Mouse (Mus musculus): Measurements from ENCODE around the gene Pdgfc. TPM values are rescaled to one million over a fixed set of nuclear protein-coding genes. Genes with fewer than 3 reads are reported as not detected.
"Not testable (repeated sequence)": the region's sequence is repeated elsewhere in the genome, so short reads cannot be mapped to it uniquely, and the experiment has no call there.

Gene Pdgfc
- polyA plus RNA-seq, 1 experiment: 23.9 TPM

DNA sequence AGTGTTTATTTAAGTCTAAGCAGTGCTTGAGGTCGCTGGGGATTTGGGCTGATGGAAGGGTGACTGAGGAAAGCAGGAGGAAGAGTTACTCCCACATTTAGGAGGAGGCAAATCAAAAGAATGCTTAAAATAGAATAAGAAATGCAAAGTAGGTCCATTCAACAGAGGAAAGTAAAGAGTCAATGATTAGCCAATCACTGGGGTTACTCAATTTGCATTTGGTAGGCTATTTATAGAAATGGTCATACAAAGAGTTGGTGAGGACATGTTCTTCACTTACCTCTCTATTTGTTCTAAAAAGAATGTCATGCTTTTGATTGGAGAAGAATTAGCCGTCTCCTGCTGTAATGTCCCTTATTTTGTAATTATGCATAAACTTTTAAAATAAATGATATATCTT is 90.8 kb downstream of the Pdgfc start:
- no peaks in the 10 kb centered on the region for H3K27me3 ChIP-seq (ENCODE audit: control insufficient read depth, insufficient read depth, insufficient read length)
- no peak overlapping the region for H3ac ChIP-seq (ENCODE audit: control insufficient read depth, insufficient read length)
- peaks cover 85% of the 10 kb centered on the region for H3K79me2 ChIP-seq (ENCODE audit: control insufficient read depth, insufficient read depth)
- no peak overlapping the region for H3K4me2 ChIP-seq (ENCODE audit: low read depth)
- TF ChIP-seq SRF (IDR thresholded peaks at IDR 0.05; ENCODE audit: control insufficient read depth, insufficient read length, low read depth) (no peak), MYOG (IDR thresholded peaks at IDR 0.05; ENCODE audit: control insufficient read depth in 1 of 3, insufficient read depth in 1 of 3, insufficient read length in 2 of 3, low read depth in 2 of 3) (no peak), MYOD1 (IDR thresholded peaks at IDR 0.05; ENCODE audit: control insufficient read depth in 1 of 3, insufficient read length in 2 of 3, low read depth in 2 of 3) (no peak), E2F4 (IDR thresholded peaks at IDR 0.05; ENCODE audit: insufficient read depth) (no peak), CEBPB (IDR thresholded peaks at IDR 0.05; ENCODE audit: insufficient read depth, poor library complexity, severe bottlenecking) (no peak)
- H3K4me3 ChIP-seq: no peak overlapping the region
- H3K36me3 ChIP-seq (ENCODE audit: control insufficient read depth, insufficient read depth): no peaks in the 10 kb centered on the region

DNA sequence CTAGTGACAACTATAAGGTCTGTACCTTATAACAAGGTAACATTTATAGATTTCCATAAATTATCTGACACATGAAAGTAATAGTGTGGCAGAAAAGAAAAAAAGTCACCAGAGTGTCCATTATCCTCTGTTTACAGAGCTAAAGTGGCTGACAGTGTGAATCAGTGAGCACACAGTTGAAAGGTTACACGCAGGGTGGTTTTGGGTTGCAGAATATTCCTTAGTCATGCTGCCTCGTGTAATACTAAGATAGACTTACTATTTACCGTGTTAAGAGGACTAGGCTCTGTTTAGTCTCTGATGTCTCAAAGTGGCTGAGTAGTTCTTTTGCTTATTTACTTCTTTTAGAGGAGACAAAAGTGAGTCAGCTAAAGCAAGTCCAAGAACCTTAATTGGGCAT is 100.8 kb downstream of the Pdgfc start:
- TF ChIP-seq SRF (IDR thresholded peaks at IDR 0.05; ENCODE audit: control insufficient read depth, insufficient read length, low read depth) (no peak), POLR2AphosphoS2 (IDR thresholded peaks at IDR 0.05; ENCODE audit: insufficient read length, low read depth) (no peak), MAX (IDR thresholded peaks at IDR 0.05; ENCODE audit: low read depth) (no peak), CEBPB (IDR thresholded peaks at IDR 0.05; ENCODE audit: insufficient read depth, poor library complexity, severe bottlenecking) (no peak), E2F4 (IDR thresholded peaks at IDR 0.05; ENCODE audit: insufficient read depth) (no peak), USF1 (IDR thresholded peaks at IDR 0.05; ENCODE audit: low read depth) (no peak), MYOD1 (IDR thresholded peaks at IDR 0.05; ENCODE audit: control insufficient read depth in 1 of 3, insufficient read length in 2 of 3, low read depth in 2 of 3) (no peak), TCF3 (IDR thresholded peaks at IDR 0.05; ENCODE audit: insufficient read length, low read depth) (no peak), POLR2A (IDR thresholded peaks at IDR 0.05; ENCODE audit: insufficient read length, low read depth) (no peak), TCF12 (IDR thresholded peaks at IDR 0.05; ENCODE audit: insufficient read depth, poor library complexity, severe bottlenecking) (no peak), MYOG (IDR thresholded peaks at IDR 0.05; ENCODE audit: control insufficient read depth in 1 of 3, insufficient read depth in 1 of 3, insufficient read length in 2 of 3, low read depth in 2 of 3) (no peak), REST (IDR thresholded peaks at IDR 0.05; ENCODE audit: insufficient read depth, insufficient read length) (no peak)
- H3ac ChIP-seq (ENCODE audit: control insufficient read depth, insufficient read length): no peak overlapping the region
- H3K27me3 ChIP-seq (ENCODE audit: control insufficient read depth, insufficient read depth, insufficient read length): no peaks in the 10 kb centered on the region
- peak overlapping the region; percentile 26 for H3K4me2 ChIP-seq (ENCODE audit: low read depth)
- H3K79me2 ChIP-seq (ENCODE audit: control insufficient read depth, insufficient read depth): peaks cover 77% of the 10 kb centered on the region
- H3K4me3 ChIP-seq: no peak overlapping the region
- H3K36me3 ChIP-seq (ENCODE audit: control insufficient read depth, insufficient read depth): peaks cover 10% of the 10 kb centered on the region

DNA sequence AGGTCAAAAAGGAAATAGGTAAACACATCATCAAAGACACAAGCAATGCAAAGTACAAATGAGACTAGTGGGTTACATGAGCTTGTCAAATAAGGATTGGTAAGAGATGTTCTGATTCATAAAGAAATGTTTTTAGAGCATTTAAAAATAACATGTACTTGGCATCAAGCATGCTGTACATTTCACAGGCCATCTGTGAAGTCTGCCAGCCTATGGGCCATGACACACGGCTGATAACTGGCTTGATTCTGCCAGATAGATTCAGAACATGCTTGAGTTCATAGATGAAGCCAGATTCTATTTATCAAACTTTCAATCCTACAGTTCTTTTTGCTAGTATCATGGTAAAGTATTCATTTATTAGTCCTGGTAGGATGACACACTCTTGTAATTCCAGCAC is 101.8 kb downstream of the Pdgfc start:
- Histone ChIP-seq H3K36me3 (ENCODE audit: control insufficient read depth, insufficient read depth) (peaks cover 15% of the 10 kb centered on the region), H3K79me2 (ENCODE audit: control insufficient read depth, insufficient read depth) (peaks cover 67% of the 10 kb centered on the region)
- not testable (repeated sequence) for H3K27me3 ChIP-seq (ENCODE audit: control insufficient read depth, insufficient read depth, insufficient read length); H3ac ChIP-seq (ENCODE audit: control insufficient read depth, insufficient read length); H3K4me2 ChIP-seq (ENCODE audit: low read depth); H3K4me3 ChIP-seq

DNA sequence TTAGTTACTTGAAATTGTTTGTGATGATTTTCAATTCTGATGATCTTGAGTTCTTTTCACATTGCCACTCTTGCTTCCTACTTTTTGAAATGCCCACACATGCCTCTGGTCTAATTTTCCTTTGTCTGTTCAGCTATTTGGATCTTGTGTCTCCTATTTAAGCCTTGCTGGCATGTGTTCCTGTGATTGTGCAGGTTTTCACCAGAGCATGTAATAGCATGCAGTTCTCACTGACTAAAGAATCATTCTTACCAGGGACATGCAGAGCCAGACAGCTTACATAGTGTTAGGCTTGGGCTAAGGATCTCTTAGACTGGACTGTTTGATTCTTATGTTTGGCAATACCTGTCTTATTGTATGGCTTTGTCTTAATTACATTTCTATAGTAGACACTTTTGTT is 107.5 kb downstream of the Pdgfc start:
- H3K79me2 ChIP-seq (ENCODE audit: control insufficient read depth, insufficient read depth): peaks cover 70% of the 10 kb centered on the region
- no peak overlapping the region for H3K4me2 ChIP-seq (ENCODE audit: low read depth)
- no peak overlapping the region for H3K4me3 ChIP-seq
- H3K27me3 ChIP-seq (ENCODE audit: control insufficient read depth, insufficient read depth, insufficient read length): no peaks in the 10 kb centered on the region
- H3K36me3 ChIP-seq (ENCODE audit: control insufficient read depth, insufficient read depth): peaks cover 15% of the 10 kb centered on the region
- no peak for TF ChIP-seq SRF (IDR thresholded peaks at IDR 0.05; ENCODE audit: control insufficient read depth, insufficient read length, low read depth)
- no peak for TF ChIP-seq MYOG (IDR thresholded peaks at IDR 0.05; ENCODE audit: control insufficient read depth in 1 of 3, insufficient read depth in 1 of 3, insufficient read length in 2 of 3, low read depth in 2 of 3)
- TF ChIP-seq POLR2AphosphoS2 (IDR thresholded peaks at IDR 0.05; ENCODE audit: insufficient read length, low read depth): no peak
- no peak for TF ChIP-seq TCF12 (IDR thresholded peaks at IDR 0.05; ENCODE audit: insufficient read depth, poor library complexity, severe bottlenecking)
- TF ChIP-seq E2F4 (IDR thresholded peaks at IDR 0.05; ENCODE audit: insufficient read depth): no peak
- TF ChIP-seq MAX (IDR thresholded peaks at IDR 0.05; ENCODE audit: low read depth): no peak
- no peak for TF ChIP-seq CEBPB (IDR thresholded peaks at IDR 0.05; ENCODE audit: insufficient read depth, poor library complexity, severe bottlenecking)
- no peak for TF ChIP-seq POLR2A (IDR thresholded peaks at IDR 0.05; ENCODE audit: insufficient read length, low read depth)
- no peak for TF ChIP-seq MYOD1 (IDR thresholded peaks at IDR 0.05; ENCODE audit: control insufficient read depth in 1 of 3, insufficient read length in 2 of 3, low read depth in 2 of 3)
- TF ChIP-seq USF1 (IDR thresholded peaks at IDR 0.05; ENCODE audit: low read depth): no peak
- TF ChIP-seq TCF3 (IDR thresholded peaks at IDR 0.05; ENCODE audit: insufficient read length, low read depth): no peak
- TF ChIP-seq REST (IDR thresholded peaks at IDR 0.05; ENCODE audit: insufficient read depth, insufficient read length): no peak
- no peak overlapping the region for H3ac ChIP-seq (ENCODE audit: control insufficient read depth, insufficient read length)

DNA sequence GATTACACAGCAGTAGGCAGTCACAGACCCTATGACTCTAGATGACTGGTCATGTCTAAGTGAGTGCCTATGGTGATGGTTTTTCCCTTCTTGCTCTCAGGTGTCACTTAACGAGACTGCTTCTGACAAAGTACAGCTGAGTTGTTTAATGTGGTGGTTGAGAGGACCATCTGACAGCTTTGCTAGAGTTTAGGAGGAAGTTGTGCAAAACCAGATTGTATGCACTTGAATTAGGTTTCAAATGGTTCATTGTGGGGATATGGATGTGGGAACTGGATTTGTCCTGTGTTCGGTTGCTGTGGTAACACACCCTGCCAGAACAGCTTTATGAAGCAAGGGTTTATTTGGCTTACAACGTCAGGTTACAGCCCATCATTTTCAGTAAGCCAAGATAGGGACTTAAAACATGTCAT is 112.9 kb downstream of the Pdgfc start:
- TF ChIP-seq POLR2A (IDR thresholded peaks at IDR 0.05; ENCODE audit: insufficient read length, low read depth) (no peak), MAX (IDR thresholded peaks at IDR 0.05; ENCODE audit: low read depth) (no peak), MYOG (IDR thresholded peaks at IDR 0.05; ENCODE audit: control insufficient read depth in 1 of 3, insufficient read depth in 1 of 3, insufficient read length in 2 of 3, low read depth in 2 of 3) (no peak)
- no peak overlapping the region for H3ac ChIP-seq (ENCODE audit: control insufficient read depth, insufficient read length)

More for the DNA sequence above, 112.9 kb downstream of the Pdgfc start:
- H3K27me3 ChIP-seq (ENCODE audit: control insufficient read depth, insufficient read depth, insufficient read length): no peaks in the 10 kb centered on the region
- H3K4me2 ChIP-seq (ENCODE audit: low read depth): no peak overlapping the region
- H3K79me2 ChIP-seq (ENCODE audit: control insufficient read depth, insufficient read depth): peaks cover 63% of the 10 kb centered on the region
- H3K36me3 ChIP-seq (ENCODE audit: control insufficient read depth, insufficient read depth): no peaks in the 10 kb centered on the region
- H3K4me3 ChIP-seq: no peak overlapping the region

Data from myocyte (in vitro differentiated cells).